Mouse (Mus musculus) CH12.LX (cell line): ENCODE results near the gene Chsy1. TPM values are rescaled to one million over a fixed set of nuclear protein-coding genes. Genes with fewer than 3 reads are reported as not detected.

ENCODE experiments used
- DNase-seq: peaks from one replicate; pipeline ENCODE4 v3.0.0-alpha.2; 2013; ENCODE audit errors: extremely low read depth
- H3K27ac ChIP-seq: 2 replicates; pipeline ENCODE4 v1.5.1; 2012; ENCODE audit warnings: low read depth, mild to moderate bottlenecking, control low read depth, moderate library complexity; ENCODE audit not compliant: insufficient read depth
- H3K27me3 ChIP-seq: replicated peaks from 2 replicates; pipeline ENCODE3; 2012; ENCODE audit warnings: inconsistent platforms
- H3K36me3 ChIP-seq, 2 experiments: replicated peaks in 1 of 2; 2 replicates each; pipeline versions ENCODE3 to v1.6.1; 2012; ENCODE audit warnings: inconsistent platforms in 1 of 2, low read length in 1 of 2, mild to moderate bottlenecking in 1 of 2, mixed read lengths in 1 of 2, moderate library complexity in 1 of 2; ENCODE audit not compliant: control insufficient read depth in 1 of 2, insufficient read depth in 1 of 2
- H3K4me1 ChIP-seq, 2 experiments: 2 replicates each; pipeline ENCODE4 v1.6.1; 2012; ENCODE audit warnings: inconsistent platforms in 1 of 2, moderate library complexity in 1 of 2; ENCODE audit not compliant: insufficient read depth in 2 of 2, control insufficient read depth in 1 of 2
- H3K4me2 ChIP-seq: 2 replicates; pipeline ENCODE4 v1.6.1; 2012; ENCODE audit warnings: low read depth, mild to moderate bottlenecking, control low read depth; ENCODE audit not compliant: poor library complexity, insufficient read depth, severe bottlenecking
- H3K4me3 ChIP-seq, 3 experiments: fragments of 150-350 bp in 1 of 3; sonication (generic) in 1 of 3; replicated peaks in 1 of 3; 2 replicates each; pipeline versions ENCODE3 to v1.5.1; 2011 to 2012; ENCODE audit warnings: low read depth in 2 of 3, low read length in 2 of 3, mild to moderate bottlenecking in 2 of 3, moderate library complexity in 2 of 3, control low read depth in 1 of 3, improper control_type of control experiment in 1 of 3, inconsistent platforms in 1 of 3, mixed read lengths in 1 of 3; ENCODE audit not compliant: poor library complexity in 1 of 3
- H3K79me2 ChIP-seq: replicated peaks from 2 replicates; pipeline ENCODE4 v1.6.1; 2012; ENCODE audit warnings: mild to moderate bottlenecking, moderate library complexity; ENCODE audit not compliant: control insufficient read depth, poor library complexity, insufficient read depth, severe bottlenecking; ENCODE audit errors: extremely low read depth
- H3K9ac ChIP-seq: 2 replicates; pipeline ENCODE4 v1.6.1; 2012; ENCODE audit warnings: low read depth, mild to moderate bottlenecking, control low read depth, moderate library complexity; ENCODE audit not compliant: insufficient read depth
- H3K9me3 ChIP-seq: replicated peaks from 2 replicates; pipeline ENCODE3; 2012; ENCODE audit warnings: low read length, inconsistent platforms, mixed read lengths
- BHLHE40 ChIP-seq: IDR thresholded peaks from 2 replicates; pipeline ENCODE4 v1.6.1; 2011; ENCODE audit warnings: mild to moderate bottlenecking, low read depth, low read length, improper control_type of control experiment
- CHD1 ChIP-seq: IDR thresholded peaks from 2 replicates; pipeline ENCODE4 v1.6.1; 2012; ENCODE audit warnings: low read depth, low read length, improper control_type of control experiment, inconsistent platforms
- CHD2 ChIP-seq: IDR thresholded peaks from 2 replicates; pipeline ENCODE4 v1.6.1; 2011; ENCODE audit warnings: low read length, improper control_type of control experiment
- CTCF ChIP-seq, 2 experiments: IDR thresholded peaks in 1 of 2; conservative IDR thresholded peaks in 1 of 2; 2 replicates each; pipeline ENCODE4 v1.5.1; 2011 to 2012; ENCODE audit warnings: low read depth in 2 of 2, low read length in 2 of 2, improper control_type of control experiment in 1 of 2, inconsistent platforms in 1 of 2, mild to moderate bottlenecking in 1 of 2, moderate library complexity in 1 of 2
- ELF1 ChIP-seq: IDR thresholded peaks from 2 replicates; pipeline ENCODE4 v1.6.1; 2014; ENCODE audit warnings: low read depth, mild to moderate bottlenecking, inconsistent platforms, low read length, improper control_type of control experiment
- EP300 ChIP-seq: IDR thresholded peaks from 2 replicates; pipeline ENCODE4 v1.6.1; 2011; ENCODE audit warnings: low read length, improper control_type of control experiment
- ETS1 ChIP-seq: conservative IDR thresholded peaks from 2 replicates; pipeline ENCODE4 v1.6.1; 2012; ENCODE audit warnings: low read depth, mild to moderate bottlenecking, inconsistent platforms, low read length, improper control_type of control experiment, moderate library complexity
- GABPA ChIP-seq: IDR thresholded peaks from 2 replicates; pipeline ENCODE4 v1.6.1; 2012; ENCODE audit warnings: low read depth, low read length, improper control_type of control experiment, inconsistent platforms; ENCODE audit not compliant: insufficient replicate concordance
- IRF4 ChIP-seq: IDR thresholded peaks from 2 replicates; pipeline ENCODE4 v1.6.1; 2014; ENCODE audit warnings: low read depth, mild to moderate bottlenecking, inconsistent platforms, low read length, improper control_type of control experiment
- MAFK ChIP-seq: IDR thresholded peaks from 2 replicates; pipeline ENCODE4 v1.6.1; 2011; ENCODE audit warnings: low read length, improper control_type of control experiment; ENCODE audit not compliant: insufficient replicate concordance
- MAX ChIP-seq: IDR thresholded peaks from 2 replicates; pipeline ENCODE4 v1.6.1; 2011; ENCODE audit warnings: low read length, improper control_type of control experiment
- MAZ ChIP-seq: IDR thresholded peaks from 2 replicates; pipeline ENCODE4 v1.6.1; 2012; ENCODE audit warnings: low read depth, mild to moderate bottlenecking, inconsistent platforms, low read length, improper control_type of control experiment, moderate library complexity
- MEF2A ChIP-seq: IDR thresholded peaks from 2 replicates; pipeline ENCODE4 v1.6.1; 2014; ENCODE audit warnings: low read depth, mild to moderate bottlenecking, inconsistent platforms, low read length, improper control_type of control experiment, borderline replicate concordance
- POLR2A ChIP-seq: IDR thresholded peaks from 2 replicates; pipeline ENCODE4 v1.6.1; 2011; ENCODE audit warnings: low read depth, mild to moderate bottlenecking, improper control_type of control experiment, low read length
- POLR2AphosphoS2 ChIP-seq: IDR thresholded peaks from 2 replicates; pipeline ENCODE4 v1.6.1; 2011; ENCODE audit warnings: low read depth, low read length, improper control_type of control experiment
- SMC3 ChIP-seq: IDR thresholded peaks from 2 replicates; pipeline ENCODE4 v1.6.1; 2011; ENCODE audit warnings: low read depth, low read length, improper control_type of control experiment
- TBP ChIP-seq: conservative IDR thresholded peaks from 2 replicates; pipeline ENCODE4 v1.6.1; 2011; ENCODE audit warnings: low read depth, low read length, improper control_type of control experiment
- USF1 ChIP-seq: IDR thresholded peaks from 2 replicates; pipeline ENCODE4 v1.6.1; 2014; ENCODE audit warnings: low read depth, mild to moderate bottlenecking, inconsistent platforms, low read length, improper control_type of control experiment
- USF2 ChIP-seq: conservative IDR thresholded peaks from 2 replicates; pipeline ENCODE4 v1.6.1; 2011; ENCODE audit warnings: low read depth, low read length, improper control_type of control experiment
- ZC3H11A ChIP-seq: IDR thresholded peaks from 2 replicates; pipeline ENCODE4 v1.6.1; 2012; ENCODE audit warnings: low read depth, mild to moderate bottlenecking, inconsistent platforms, low read length, improper control_type of control experiment
- ZKSCAN1 ChIP-seq: IDR thresholded peaks from 2 replicates; pipeline ENCODE4 v1.6.1; 2012; ENCODE audit warnings: low read depth, inconsistent platforms, low read length, improper control_type of control experiment, borderline replicate concordance
- dilution Hi-C: fragments of 300-500 bp; cut with MboI; formaldehyde crosslinking; loops from 2 replicates; pipeline ENCODE4 v1.14.3; 2020; ENCODE audit warnings: low sequenced_read_pairs; ENCODE audit not compliant: extremely low pct_unique_long_range_greater_than_20kb, extremely low pct_ligation_motif_present
- in situ Hi-C: fragments of 300-500 bp; cut with MboI; formaldehyde crosslinking; loops from 3 replicates; pipeline ENCODE4 v1.14.3; 2019; ENCODE audit warnings: low sequenced_read_pairs, low pct_ligation_motif_present, low pct_unique_long_range_greater_than_20kb, mixed read lengths
- polyA plus RNA-seq: library from polyadenylated mRNA; unstranded; fragments of >175 nt; gene quantifications from 2 replicates; pipeline ENCODE4 v1.2.1, GENCODE M21; 2012; ENCODE audit warnings: low read depth; ENCODE audit not compliant: insufficient read length
- total RNA-seq, 2 experiments: library from RNA; depleted of rRNA; stranded (reverse); fragments of 300-350 nt in 1 of 2; fragments of >200 nt in 1 of 2; gene quantifications; 2 replicates each; pipeline ENCODE4 v1.2.3; 2012 to 2014

The Chsy1 gene
- total and polyA plus RNA-seq, 3 experiments: 2.3 to 5.5 (median 2.5) TPM

- H3K36me3 ChIP-seq: no peaks in the 10 kb centered on the region
- no peak overlapping the region for H3K9ac ChIP-seq
- no peak overlapping the region for H3K27ac ChIP-seq
- no peak for DNase-seq
- H3K4me1 ChIP-seq: no peaks in the 10 kb centered on the region
- in situ Hi-C loops (no loop called here), dilution Hi-C loops (no loop called here)
- no peak for TF ChIP-seq MEF2A
- TF ChIP-seq EP300: no peak
- TF ChIP-seq CHD1: no peak
- no peak for TF ChIP-seq USF2
- no peak for TF ChIP-seq MAZ
- no peak for TF ChIP-seq MAX
- TF ChIP-seq POLR2AphosphoS2: no peak
- no peak for TF ChIP-seq CTCF (conservative IDR thresholded peaks at IDR 0.05 in 1 of 2, IDR thresholded peaks at IDR 0.05 in 1 of 2; ENCODE audit: low read depth in 2 of 2, low read length in 2 of 2)
- no peak for TF ChIP-seq IRF4
- no peak for TF ChIP-seq SMC3
- TF ChIP-seq MAFK: no peak
- TF ChIP-seq GABPA: no peak
- TF ChIP-seq USF1: no peak
- TF ChIP-seq ZKSCAN1: no peak
- TF ChIP-seq ELF1: no peak
- TF ChIP-seq BHLHE40: no peak
- TF ChIP-seq ETS1: no peak
- no peak for TF ChIP-seq POLR2A
- TF ChIP-seq CHD2: no peak
- TF ChIP-seq TBP: no peak
- H3K27me3 ChIP-seq: no peaks in the 10 kb centered on the region
- no peak overlapping the region for H3K4me3 ChIP-seq
- H3K9me3 ChIP-seq: no peaks in the 10 kb centered on the region
- no peaks in the 10 kb centered on the region for H3K79me2 ChIP-seq
- H3K4me2 ChIP-seq: no peak overlapping the region
These were observed 53.2 kb downstream of the Chsy1 start for GRCm38 (mm10) chr7:66162489-66162888.

GRCm38 (mm10) chr7:66162981-66163380 lies 53.7 kb downstream of the Chsy1 start:
- no peaks in the 10 kb centered on the region for H3K27me3 ChIP-seq
- no peak overlapping the region for H3K9ac ChIP-seq
- DNase-seq: no peak
- H3K4me3 ChIP-seq: no peak overlapping the region
- TF ChIP-seq ZC3H11A: no peak
- TF ChIP-seq, all 38 proteins: peak for 0
- no peak overlapping the region for H3K27ac ChIP-seq
- H3K79me2 ChIP-seq: no peaks in the 10 kb centered on the region
- H3K9me3 ChIP-seq: no peaks in the 10 kb centered on the region
- in situ Hi-C loops: no loop called here
- no peaks in the 10 kb centered on the region for H3K4me1 ChIP-seq
- no peak overlapping the region for H3K4me2 ChIP-seq
- no peaks in the 10 kb centered on the region for H3K36me3 ChIP-seq
- dilution Hi-C loops: no loop called here
